Mouse (Mus musculus) frontal cortex, postnatal 10 days (tissue): ENCODE data around the gene Nkpd1.

Source experiments
- DNase-seq, 2 experiments: peaks; one replicate each; pipeline ENCODE4 v3.0.0; 2022; ENCODE audit warnings: low spot score in 2 of 2, mixed read lengths in 1 of 2

Gene Nkpd1

GRCm38 (mm10) chr7:19546007-19546406 lies 28.4 kb downstream of the Nkpd1 start:
- DNase-seq: no peak

GRCm38 (mm10) chr7:19547344-19547969 lies 29.8 kb downstream of the Nkpd1 start:
- no peak for DNase-seq

- DNase-seq: no peak
Measured at GRCm38 (mm10) chr7:19549394-19549793, 31.8 kb downstream of the Nkpd1 start.

GRCm38 (mm10) chr7:19551634-19552033 lies 34.0 kb downstream of the Nkpd1 start:
- no peak for DNase-seq

GRCm38 (mm10) chr7:19552443-19552842 lies 34.8 kb downstream of the Nkpd1 start:
- DNase-seq: no peak

GRCm38 (mm10) chr7:19554168-19554567 lies 36.5 kb downstream of the Nkpd1 start:
- no peak for DNase-seq

GRCm38 (mm10) chr7:19557086-19557485 lies 39.4 kb downstream of the Nkpd1 start:
- DNase-seq: no peak

- no peak for DNase-seq
Measured at GRCm38 (mm10) chr7:19557982-19558900, 40.6 kb downstream of the Nkpd1 start.

- no peak for DNase-seq
Measured at GRCm38 (mm10) chr7:19558965-19559364, 41.3 kb downstream of the Nkpd1 start.

- DNase-seq: no peak
Measured at GRCm38 (mm10) chr7:19560491-19561260, 43.0 kb downstream of the Nkpd1 start.

- no peak for DNase-seq
Measured at GRCm38 (mm10) chr7:19561431-19561764, 43.8 kb downstream of the Nkpd1 start.

- DNase-seq: peak; percentile 66 to 87
Measured at GRCm38 (mm10) chr7:19561765-19562642, 44.4 kb downstream of the Nkpd1 start.

- DNase-seq: no peak
Measured at GRCm38 (mm10) chr7:19562643-19563410, 45.2 kb downstream of the Nkpd1 start, which contains the start of gene Ppp1r37. Gene Ppp1r37, minus strand, starts transcription at chr7:19563076.

- DNase-seq: no peak
Measured at GRCm38 (mm10) chr7:19563884-19564283, 46.2 kb downstream of the Nkpd1 start.

- no peak for DNase-seq
Measured at GRCm38 (mm10) chr7:19564455-19564854, 46.8 kb downstream of the Nkpd1 start.

GRCm38 (mm10) chr7:19565803-19566202 lies 48.2 kb downstream of the Nkpd1 start:
- DNase-seq: no peak

GRCm38 (mm10) chr7:19567426-19567825 lies 49.8 kb downstream of the Nkpd1 start:
- no peak for DNase-seq

GRCm38 (mm10) chr7:19569647-19570046 lies 52.0 kb downstream of the Nkpd1 start:
- no peak for DNase-seq

GRCm38 (mm10) chr7:19572926-19573775 lies 55.5 kb downstream of the Nkpd1 start:
- DNase-seq: peak in 1 of 2 experiments; percentile 69

GRCm38 (mm10) chr7:19573776-19574140 lies 56.1 kb downstream of the Nkpd1 start:
- DNase-seq: no peak
